Mouse (Mus musculus) neural tube, embryonic 15.5 days (tissue): Measurements from ENCODE around the gene Tspan4. TPM values are rescaled to one million over a fixed set of nuclear protein-coding genes. Genes with fewer than 3 reads are reported as not detected.

Experiments
- ATAC-seq: fragments of 200-750 bp; cut with Nextera tagmentation; 2 replicates; pipeline ENCODE4 v1.8.0; 2017; ENCODE audit warnings: mild to moderate bottlenecking, moderate TSS enrichment, moderate library complexity; ENCODE audit not compliant: low FRiP score
- H3K27ac ChIP-seq: fragments of 300-500 bp; sonication (generic); replicated peaks from 2 replicates; pipeline ENCODE4 v1.5.1; 2015; ENCODE audit warnings: mild to moderate bottlenecking, inconsistent platforms
- H3K27me3 ChIP-seq: fragments of 300-500 bp; sonication (generic); replicated peaks from 2 replicates; pipeline ENCODE4 v1.6.1; 2015; ENCODE audit warnings: inconsistent platforms
- H3K36me3 ChIP-seq: fragments of 300-500 bp; sonication (generic); 2 replicates; pipeline ENCODE4 v1.6.1; 2015; ENCODE audit warnings: inconsistent platforms
- H3K4me1 ChIP-seq: fragments of 300-500 bp; sonication (generic); 2 replicates; pipeline ENCODE4 v1.6.1; 2015; ENCODE audit warnings: inconsistent platforms
- H3K4me2 ChIP-seq: fragments of 300-500 bp; sonication (generic); 2 replicates; pipeline ENCODE4 v1.6.1; 2015; ENCODE audit warnings: inconsistent platforms, mild to moderate bottlenecking, moderate library complexity
- H3K4me3 ChIP-seq: fragments of 300-500 bp; sonication (generic); replicated peaks from 2 replicates; pipeline ENCODE4 v1.5.1; 2015; ENCODE audit warnings: mild to moderate bottlenecking, inconsistent platforms
- H3K9ac ChIP-seq: fragments of 300-500 bp; sonication (generic); replicated peaks from 2 replicates; pipeline ENCODE4 v1.6.1; 2015; ENCODE audit warnings: mild to moderate bottlenecking, inconsistent platforms
- H3K9me3 ChIP-seq: fragments of 300-500 bp; sonication (generic); replicated peaks from 2 replicates; pipeline ENCODE4 v1.6.1; 2016; ENCODE audit warnings: inconsistent platforms
- WGBS: fragments of 180-500 bp; shearing (Covaris S2); methylation state at CpG from one replicate; pipeline ENCODE4 v1.1.7; 2015; ENCODE audit warnings: mixed read lengths; 5-methylcytosine and 5-hydroxymethylcytosine counted together
- polyA plus RNA-seq: library from polyadenylated mRNA; unstranded; fragments of >200 nt; fragmentation: Nextera tagmentation; extraction: Ambion mirVana; gene quantifications from 2 replicates; pipeline ENCODE4 v1.2.1, GENCODE M21; 2015

Gene Tspan4
- polyA plus RNA-seq, 1 experiment from 2014 or later = 77.3 TPM

GRCm38 (mm10) chr7:141465388-141466044 lies 9.5 kb upstream of the Tspan4 start:
- ATAC-seq = no peak
- WGBS = 52% methylated on average over 7 of the region's 10 CpGs

DNA sequence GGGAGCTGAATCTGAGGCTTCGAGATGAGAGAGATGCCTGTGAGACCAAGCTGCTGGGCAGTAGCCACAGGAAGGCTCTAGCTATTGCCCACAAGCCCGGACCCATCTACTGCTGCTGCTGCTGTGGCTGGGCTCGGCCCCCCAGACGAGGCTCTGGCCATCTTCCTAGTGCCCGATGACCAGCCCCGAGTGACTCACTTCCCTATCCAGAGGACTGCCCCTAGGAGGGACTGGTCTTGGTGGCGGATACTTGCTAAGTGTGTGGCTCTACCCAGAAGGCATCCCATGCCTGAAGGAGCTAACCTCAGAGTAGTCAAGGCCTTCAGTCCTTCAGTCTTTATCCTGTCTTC lies 9.0 kb upstream of the Tspan4 start:
- Histone ChIP-seq H3K36me3 (peaks cover 13% of the 10 kb centered on the region), H3K27ac (no peak overlapping the region), H3K9me3 (no peaks in the 10 kb centered on the region), H3K27me3 (peaks cover 58% of the 10 kb centered on the region), H3K9ac (no peak overlapping the region), H3K4me2 (no peak overlapping the region), H3K4me1 (peaks cover 61% of the 10 kb centered on the region), H3K4me3 (no peak overlapping the region)
- 80% methylated on average over 7 of the region's 7 CpGs for WGBS
- ATAC-seq = no peak

More at GRCm38 (mm10) chr7:141465388-141466044, 9.5 kb upstream of the Tspan4 start:
- peaks cover 59% of the 10 kb centered on the region for H3K4me1 ChIP-seq
- H3K4me2 ChIP-seq = peak overlapping the region; percentile 46; the same call in 1 of the 2 replicates
- H3K9me3 ChIP-seq = no peaks in the 10 kb centered on the region
- H3K9ac ChIP-seq = no peak overlapping the region
- H3K27ac ChIP-seq = no peak overlapping the region
- peaks cover 63% of the 10 kb centered on the region for H3K27me3 ChIP-seq
- peak overlapping the region; percentile 16; the same call in 1 of the 2 replicates for H3K4me3 ChIP-seq
- peaks cover 9% of the 10 kb centered on the region; the same call in 1 of the 2 replicates for H3K36me3 ChIP-seq

DNA sequence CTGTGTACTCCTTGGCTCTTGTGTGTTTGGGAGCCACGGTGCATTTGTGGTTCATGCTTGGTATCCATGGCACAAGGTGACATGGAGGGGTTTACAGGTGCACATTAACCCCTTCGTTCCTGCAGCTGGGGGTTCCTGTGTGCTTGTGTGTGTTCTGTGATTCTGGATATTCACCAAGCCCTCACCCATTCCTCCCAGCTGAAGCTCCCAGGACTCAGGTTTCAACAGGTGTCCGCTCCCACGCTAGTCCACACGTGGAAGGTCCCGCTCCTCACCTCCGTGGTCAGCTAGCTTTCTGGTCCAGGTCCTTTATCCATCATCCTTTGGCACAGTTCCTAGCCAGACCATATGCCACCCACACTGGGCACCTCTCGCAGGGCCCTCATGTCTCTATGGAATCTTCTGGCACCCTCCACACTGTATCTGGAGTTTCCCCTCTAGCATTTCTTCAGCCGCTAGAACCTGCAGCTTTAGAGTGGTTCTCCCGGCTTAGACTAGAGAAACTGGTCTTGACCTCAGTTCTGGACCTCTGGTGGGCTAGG lies 8.4 kb upstream of the Tspan4 start:
- Histone ChIP-seq H3K27ac (peak overlapping the region; percentile 78), H3K4me2 (peak overlapping the region; percentile 66), H3K9ac (peak overlapping the region; percentile 63; the same call in 1 of the 2 replicates), H3K27me3 (peaks cover 51% of the 10 kb centered on the region), H3K36me3 (peaks cover 19% of the 10 kb centered on the region), H3K9me3 (no peaks in the 10 kb centered on the region), H3K4me1 (peaks cover 58% of the 10 kb centered on the region), H3K4me3 (peak overlapping the region; percentile 56)
- 61% methylated on average over 10 of the region's 10 CpGs for WGBS
- no peak for ATAC-seq

GRCm38 (mm10) chr7:141467230-141468030 lies 7.6 kb upstream of the Tspan4 start, which contains the start of gene Cd151:
Cd151 (plus strand) TSS chr7:141467392.
- Histone ChIP-seq H3K9me3 (no peaks in the 10 kb centered on the region), H3K9ac (peak within 1 kb of the TSS; percentile 63), H3K4me2 (peak within 1 kb of the TSS; percentile 66), H3K36me3 (peaks cover 24% of the 10 kb centered on the region), H3K4me3 (peak within 1 kb of the TSS; percentile 56), H3K27ac (peak within 1 kb of the TSS; percentile 78), H3K4me1 (peaks cover 52% of the 10 kb centered on the region), H3K27me3 (peaks cover 44% of the 10 kb centered on the region)
- ATAC-seq = peak; percentile 51
- WGBS = under 1% methylated on average over 52 of the region's 52 CpGs

- 16% methylated on average over 5 of the region's 5 CpGs for WGBS
- Histone ChIP-seq H3K9me3 (no peaks in the 10 kb centered on the region), H3K4me3 (peak overlapping the region; percentile 56), H3K27me3 (peaks cover 37% of the 10 kb centered on the region), H3K4me1 (peaks cover 55% of the 10 kb centered on the region), H3K4me2 (peak overlapping the region; percentile 66), H3K9ac (peak overlapping the region; percentile 63), H3K27ac (peak overlapping the region; percentile 78), H3K36me3 (peaks cover 29% of the 10 kb centered on the region)
- peak; percentile 23 for ATAC-seq
These were observed 6.9 kb upstream of the Tspan4 start for GRCm38 (mm10) chr7:141468164-141468521.

DNA sequence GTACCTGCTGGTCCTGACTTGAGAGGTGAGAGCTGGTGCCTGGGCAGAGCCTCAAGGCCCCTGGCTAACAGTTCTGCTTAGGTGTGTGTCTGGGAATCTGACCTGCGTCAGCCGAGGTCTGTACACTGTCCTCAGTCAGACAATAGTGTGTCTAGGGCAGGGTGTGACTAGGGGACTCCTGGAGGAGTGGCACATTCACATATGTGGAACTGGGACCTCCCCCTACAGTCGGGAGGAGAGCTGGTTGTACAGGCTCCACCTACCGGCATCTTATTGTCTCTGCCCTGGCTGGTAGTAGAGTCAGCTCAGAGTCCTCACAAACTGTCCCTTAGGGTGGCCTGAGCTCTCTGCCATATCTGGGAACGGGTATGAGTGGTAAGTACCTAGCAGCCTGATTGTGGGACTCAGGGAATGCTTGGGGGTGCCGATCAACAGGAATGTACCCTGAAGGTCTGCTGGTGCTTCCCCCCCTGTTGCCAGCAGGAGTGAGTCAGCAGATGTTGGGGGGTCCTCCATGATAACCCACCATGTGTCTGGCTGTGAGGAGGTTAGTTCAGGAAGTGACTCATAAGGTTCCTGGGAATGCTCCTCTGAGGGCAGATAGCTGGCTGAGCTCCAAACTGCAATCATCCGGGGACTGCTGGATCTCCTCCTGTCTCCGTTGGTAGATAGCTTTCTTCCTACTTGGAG lies 6.4 kb upstream of the Tspan4 start:
- Histone ChIP-seq H3K4me1 (peaks cover 60% of the 10 kb centered on the region), H3K27me3 (peaks cover 31% of the 10 kb centered on the region), H3K4me3 (peak overlapping the region; percentile 56), H3K9me3 (no peaks in the 10 kb centered on the region), H3K4me2 (peak overlapping the region; percentile 66), H3K27ac (peak overlapping the region; percentile 78), H3K36me3 (peaks cover 29% of the 10 kb centered on the region), H3K9ac (peak overlapping the region; percentile 63)
- ATAC-seq = peak; percentile 79
- 8% methylated on average over 8 of the region's 8 CpGs for WGBS

DNA sequence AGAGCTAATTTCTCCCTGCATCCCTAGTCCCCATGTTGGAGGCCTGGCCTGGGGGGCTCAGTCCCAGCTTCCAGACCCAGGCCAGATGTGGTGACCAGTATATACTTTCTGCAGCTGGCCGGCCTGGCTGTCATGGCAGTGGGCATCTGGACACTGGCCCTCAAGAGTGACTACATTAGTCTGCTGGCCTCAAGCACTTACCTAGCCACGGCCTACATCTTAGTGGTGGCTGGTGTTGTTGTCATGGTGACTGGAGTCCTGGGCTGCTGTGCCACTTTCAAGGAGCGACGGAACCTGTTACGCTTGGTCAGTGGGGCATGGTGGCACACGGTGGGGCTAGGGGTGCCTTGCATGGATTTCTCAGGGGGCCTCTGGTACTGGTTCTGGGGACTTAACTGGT lies 5.7 kb upstream of the Tspan4 start:
- Histone ChIP-seq H3K27ac (peak overlapping the region; percentile 78), H3K4me3 (peak overlapping the region; percentile 56), H3K36me3 (peaks cover 29% of the 10 kb centered on the region), H3K9me3 (no peaks in the 10 kb centered on the region), H3K4me2 (peak overlapping the region; percentile 66), H3K9ac (peak overlapping the region; percentile 63), H3K4me1 (peaks cover 66% of the 10 kb centered on the region), H3K27me3 (peaks cover 25% of the 10 kb centered on the region)
- 76% methylated on average over 6 of the region's 6 CpGs for WGBS
- ATAC-seq = no peak

DNA sequence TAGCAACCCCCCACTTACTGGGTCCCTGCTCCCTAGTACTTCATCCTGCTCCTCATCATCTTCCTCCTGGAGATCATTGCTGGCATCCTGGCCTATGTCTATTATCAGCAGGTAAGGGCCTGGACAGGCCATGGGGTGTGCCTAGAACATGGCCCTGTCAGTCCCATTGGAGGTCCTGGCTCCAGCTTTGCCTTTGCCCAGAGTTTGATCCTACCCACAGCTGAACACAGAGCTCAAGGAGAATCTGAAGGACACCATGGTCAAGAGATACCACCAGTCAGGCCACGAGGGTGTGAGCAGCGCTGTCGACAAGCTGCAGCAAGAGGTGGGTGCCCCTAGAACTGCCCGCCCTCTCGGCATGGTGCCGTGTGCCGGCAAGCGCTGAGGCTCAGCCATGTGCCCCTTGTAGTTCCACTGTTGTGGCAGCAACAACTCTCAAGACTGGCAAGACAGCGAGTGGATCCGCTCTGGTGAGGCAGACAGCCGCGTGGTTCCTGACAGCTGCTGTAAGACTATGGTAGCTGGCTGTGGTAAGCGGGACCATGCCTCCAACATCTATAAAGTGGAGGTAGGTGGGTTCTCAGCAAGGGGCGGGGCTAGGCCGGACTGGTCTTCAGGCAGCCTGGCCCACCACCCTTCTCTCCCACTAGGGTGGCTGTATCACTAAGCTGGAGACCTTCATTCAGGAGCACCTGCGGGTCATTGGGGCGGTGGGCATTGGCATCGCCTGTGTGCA lies 5.0 kb upstream of the Tspan4 start:
- H3K4me2 ChIP-seq = peak overlapping the region; percentile 66
- peaks cover 29% of the 10 kb centered on the region for H3K36me3 ChIP-seq
- peaks cover 61% of the 10 kb centered on the region for H3K4me1 ChIP-seq
- peaks cover 17% of the 10 kb centered on the region for H3K27me3 ChIP-seq
- H3K27ac ChIP-seq = no peak overlapping the region; the same call in 1 of the 2 replicates
- no peaks in the 10 kb centered on the region for H3K9me3 ChIP-seq
- WGBS = 91% methylated on average over 18 of the region's 18 CpGs
- peak overlapping the region; percentile 63; the same call in 1 of the 2 replicates for H3K9ac ChIP-seq
- ATAC-seq = no peak
- H3K4me3 ChIP-seq = no peak overlapping the region

DNA sequence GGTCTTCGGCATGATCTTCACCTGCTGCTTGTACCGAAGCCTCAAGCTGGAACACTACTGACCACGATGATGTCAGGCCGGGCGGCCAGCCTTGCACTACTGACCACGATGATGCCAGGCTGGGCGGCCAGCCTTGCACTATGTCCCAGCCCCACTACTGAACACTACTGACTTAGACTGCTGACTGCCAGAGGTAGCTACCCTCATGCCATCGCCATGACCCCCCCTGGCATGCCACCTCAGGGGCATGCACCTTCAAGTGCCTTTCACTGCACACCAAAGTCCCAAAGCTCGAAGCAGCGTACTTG lies 4.4 kb upstream of the Tspan4 start:
- Histone ChIP-seq H3K4me2 (no peak overlapping the region), H3K27me3 (peaks cover 12% of the 10 kb centered on the region), H3K4me1 (peaks cover 59% of the 10 kb centered on the region), H3K9me3 (no peaks in the 10 kb centered on the region), H3K9ac (no peak overlapping the region), H3K27ac (no peak overlapping the region), H3K4me3 (no peak overlapping the region), H3K36me3 (peaks cover 29% of the 10 kb centered on the region)
- 96% methylated on average over 10 of the region's 10 CpGs for WGBS
- ATAC-seq = no peak

GRCm38 (mm10) chr7:141471236-141471635 lies 3.8 kb upstream of the Tspan4 start:
- peaks cover 29% of the 10 kb centered on the region for H3K36me3 ChIP-seq
- no peak overlapping the region for H3K4me2 ChIP-seq
- H3K4me3 ChIP-seq = no peak overlapping the region
- no peak overlapping the region for H3K27ac ChIP-seq
- no peak for ATAC-seq
- H3K9me3 ChIP-seq = no peaks in the 10 kb centered on the region
- H3K27me3 ChIP-seq = peaks cover 12% of the 10 kb centered on the region
- WGBS = 88% methylated on average over 1 of the region's 1 CpGs
- H3K4me1 ChIP-seq = peaks cover 65% of the 10 kb centered on the region
- H3K9ac ChIP-seq = no peak overlapping the region

DNA sequence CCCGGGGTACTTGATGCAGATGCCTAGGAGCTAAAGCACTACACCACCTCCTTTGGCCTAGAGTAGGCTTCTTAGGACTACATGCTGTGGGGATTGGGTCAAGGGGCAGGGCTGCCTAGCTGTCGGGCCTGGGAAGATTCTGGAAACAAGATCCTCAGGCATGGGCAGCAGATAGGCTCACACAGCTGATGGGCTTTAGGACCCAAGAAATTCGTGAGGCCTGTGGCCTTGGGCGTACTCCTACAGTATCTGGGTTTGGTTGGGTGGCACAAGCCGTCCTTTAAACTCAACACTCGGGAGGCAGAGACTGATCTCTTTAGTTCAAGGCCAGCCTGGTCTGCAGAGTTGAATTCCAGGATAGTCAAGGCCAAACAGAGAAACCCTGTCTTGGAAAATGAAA lies 2.8 kb upstream of the Tspan4 start:
- 91% methylated on average over 6 of the region's 6 CpGs for WGBS
- Histone ChIP-seq H3K27me3 (peaks cover 8% of the 10 kb centered on the region), H3K9ac (no peak overlapping the region; the same call in 1 of the 2 replicates), H3K4me3 (no peak overlapping the region; the same call in 1 of the 2 replicates), H3K27ac (no peak overlapping the region), H3K4me2 (no peak overlapping the region), H3K4me1 (peaks cover 69% of the 10 kb centered on the region), H3K36me3 (peaks cover 29% of the 10 kb centered on the region), H3K9me3 (no peaks in the 10 kb centered on the region)
- ATAC-seq = no peak
